Mouse (Mus musculus): ENCODE results near the gene Rnasek.

DNA sequence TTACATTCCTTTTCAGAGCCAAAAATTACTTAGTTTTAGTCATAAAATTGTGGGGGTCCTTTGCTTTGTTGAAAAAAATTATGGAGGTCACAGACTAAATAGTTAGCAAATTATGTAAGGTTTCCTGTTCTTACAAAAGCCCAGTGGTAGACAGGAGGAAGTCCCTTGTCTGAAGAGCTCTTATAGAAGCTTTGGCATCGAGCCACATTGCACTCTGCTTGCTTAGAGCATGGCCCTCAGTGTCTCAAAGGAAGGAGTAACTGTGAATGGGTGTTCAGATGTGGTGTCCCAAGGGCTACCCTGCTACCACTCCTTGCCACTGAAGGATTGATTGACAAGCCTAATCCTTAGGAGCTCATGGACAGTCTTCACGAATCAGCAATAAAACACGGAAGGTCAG, 40.8 kb upstream of the Rnasek start:
- no peak for TF ChIP-seq CTCF (IDR thresholded peaks at IDR 0.05; ENCODE audit: low read depth, low read length)
- TF ChIP-seq TAL1 (conservative IDR thresholded peaks at IDR 0.05; ENCODE audit: low read depth, low read length): no peak
- TF ChIP-seq GATA1 (IDR thresholded peaks at IDR 0.05; ENCODE audit: borderline replicate concordance, low read length): no peak
- no peak for TF ChIP-seq POLR2AphosphoS5 (IDR thresholded peaks at IDR 0.05; ENCODE audit: insufficient replicate concordance, low read depth, low read length)
- TF ChIP-seq GATA2 (IDR thresholded peaks at IDR 0.05; ENCODE audit: borderline replicate concordance, low read depth, low read length): no peak
